Mouse (Mus musculus): Measurements from ENCODE around the gene Fcna. TPM values are rescaled to one million over a fixed set of nuclear protein-coding genes. Genes with fewer than 3 reads are reported as not detected.

Fcna gene
- polyA plus RNA-seq, 1 experiment: 0.14 TPM

GRCm38 (mm10) chr2:25584856-25585255 is 43.0 kb downstream of the Fcna start:
- Histone ChIP-seq H3K36me3 (ENCODE audit: control insufficient read depth, insufficient read depth) (peaks cover 59% of the 10 kb centered on the region), H3K79me3 (ENCODE audit: low read depth) (no peaks in the 10 kb centered on the region), H3K4me3 (ENCODE audit: insufficient read depth, poor library complexity, severe bottlenecking) (no peak overlapping the region), H3K79me2 (ENCODE audit: control insufficient read depth, insufficient read depth) (no peaks in the 10 kb centered on the region), H3ac (ENCODE audit: control insufficient read depth, insufficient read length, low read depth) (no peak overlapping the region), H3K27me3 (ENCODE audit: control insufficient read depth, insufficient read depth, insufficient read length) (no peaks in the 10 kb centered on the region)
- TF ChIP-seq CEBPB (IDR thresholded peaks at IDR 0.05; ENCODE audit: low read depth) (no peak), MYOD1 (IDR thresholded peaks at IDR 0.05; ENCODE audit: control insufficient read depth, insufficient read length, low read depth) (no peak), CTCF (IDR thresholded peaks at IDR 0.05; ENCODE audit: control insufficient read depth, insufficient read depth, insufficient read length) (no peak), MYOG (IDR thresholded peaks at IDR 0.05; ENCODE audit: control insufficient read depth, extremely low read depth, insufficient read length) (no peak), FOSL1 (IDR thresholded peaks at IDR 0.05; ENCODE audit: insufficient read depth, low read length, poor library complexity, severe bottlenecking) (no peak), USF1 (IDR thresholded peaks at IDR 0.05; ENCODE audit: low read depth) (no peak), MAX (IDR thresholded peaks at IDR 0.05) (no peak)

GRCm38 (mm10) chr2:25584152-25584551 is 43.7 kb downstream of the Fcna start:
- TF ChIP-seq FOSL1 (IDR thresholded peaks at IDR 0.05; ENCODE audit: insufficient read depth, low read length, poor library complexity, severe bottlenecking) (no peak), MYOG (IDR thresholded peaks at IDR 0.05; ENCODE audit: control insufficient read depth, extremely low read depth, insufficient read length) (no peak), USF1 (IDR thresholded peaks at IDR 0.05; ENCODE audit: low read depth) (no peak), MYOD1 (IDR thresholded peaks at IDR 0.05; ENCODE audit: control insufficient read depth, insufficient read length, low read depth) (no peak), CTCF (IDR thresholded peaks at IDR 0.05; ENCODE audit: control insufficient read depth, insufficient read depth, insufficient read length) (no peak), MAX (IDR thresholded peaks at IDR 0.05) (no peak), CEBPB (IDR thresholded peaks at IDR 0.05; ENCODE audit: low read depth) (no peak)
- Histone ChIP-seq H3K27me3 (ENCODE audit: control insufficient read depth, insufficient read depth, insufficient read length) (no peaks in the 10 kb centered on the region), H3K36me3 (ENCODE audit: control insufficient read depth, insufficient read depth) (peaks cover 52% of the 10 kb centered on the region), H3K79me3 (ENCODE audit: low read depth) (no peaks in the 10 kb centered on the region), H3ac (ENCODE audit: control insufficient read depth, insufficient read length, low read depth) (no peak overlapping the region), H3K79me2 (ENCODE audit: control insufficient read depth, insufficient read depth) (no peaks in the 10 kb centered on the region), H3K4me3 (ENCODE audit: insufficient read depth, poor library complexity, severe bottlenecking) (no peak overlapping the region)

GRCm38 (mm10) chr2:25583571-25583970 is 44.3 kb downstream of the Fcna start:
- Histone ChIP-seq H3K79me2 (ENCODE audit: control insufficient read depth, insufficient read depth) (no peaks in the 10 kb centered on the region), H3K79me3 (ENCODE audit: low read depth) (no peaks in the 10 kb centered on the region), H3K36me3 (ENCODE audit: control insufficient read depth, insufficient read depth) (peaks cover 48% of the 10 kb centered on the region), H3ac (ENCODE audit: control insufficient read depth, insufficient read length, low read depth) (no peak overlapping the region), H3K4me3 (ENCODE audit: insufficient read depth, poor library complexity, severe bottlenecking) (no peak overlapping the region), H3K27me3 (ENCODE audit: control insufficient read depth, insufficient read depth, insufficient read length) (no peaks in the 10 kb centered on the region)
- TF ChIP-seq MYOD1 (IDR thresholded peaks at IDR 0.05; ENCODE audit: control insufficient read depth, insufficient read length, low read depth) (no peak), CTCF (IDR thresholded peaks at IDR 0.05; ENCODE audit: control insufficient read depth, insufficient read depth, insufficient read length) (no peak), USF1 (IDR thresholded peaks at IDR 0.05; ENCODE audit: low read depth) (no peak), MYOG (IDR thresholded peaks at IDR 0.05; ENCODE audit: control insufficient read depth, extremely low read depth, insufficient read length) (no peak), FOSL1 (IDR thresholded peaks at IDR 0.05; ENCODE audit: insufficient read depth, low read length, poor library complexity, severe bottlenecking) (no peak), CEBPB (IDR thresholded peaks at IDR 0.05; ENCODE audit: low read depth) (no peak), MAX (IDR thresholded peaks at IDR 0.05) (no peak)

- Histone ChIP-seq H3K4me3 (ENCODE audit: insufficient read depth, poor library complexity, severe bottlenecking) (no peak overlapping the region), H3ac (ENCODE audit: control insufficient read depth, insufficient read length, low read depth) (no peak overlapping the region), H3K36me3 (ENCODE audit: control insufficient read depth, insufficient read depth) (peaks cover 43% of the 10 kb centered on the region), H3K27me3 (ENCODE audit: control insufficient read depth, insufficient read depth, insufficient read length) (no peaks in the 10 kb centered on the region), H3K79me2 (ENCODE audit: control insufficient read depth, insufficient read depth) (no peaks in the 10 kb centered on the region), H3K79me3 (ENCODE audit: low read depth) (no peaks in the 10 kb centered on the region)
- no peak for TF ChIP-seq USF1 (IDR thresholded peaks at IDR 0.05; ENCODE audit: low read depth)
- no peak for TF ChIP-seq MYOG (IDR thresholded peaks at IDR 0.05; ENCODE audit: control insufficient read depth, extremely low read depth, insufficient read length)
- no peak for TF ChIP-seq CTCF (IDR thresholded peaks at IDR 0.05; ENCODE audit: control insufficient read depth, insufficient read depth, insufficient read length)
- no peak for TF ChIP-seq FOSL1 (IDR thresholded peaks at IDR 0.05; ENCODE audit: insufficient read depth, low read length, poor library complexity, severe bottlenecking)
- no peak for TF ChIP-seq MYOD1 (IDR thresholded peaks at IDR 0.05; ENCODE audit: control insufficient read depth, insufficient read length, low read depth)
- no peak for TF ChIP-seq MAX (IDR thresholded peaks at IDR 0.05)
- no peak for TF ChIP-seq CEBPB (IDR thresholded peaks at IDR 0.05; ENCODE audit: low read depth)
Observed at GRCm38 (mm10) chr2:25583120-25583481, 44.7 kb downstream of the Fcna start.

- Histone ChIP-seq H3K79me3 (ENCODE audit: low read depth) (no peaks in the 10 kb centered on the region), H3K79me2 (ENCODE audit: control insufficient read depth, insufficient read depth) (no peaks in the 10 kb centered on the region), H3K27me3 (ENCODE audit: control insufficient read depth, insufficient read depth, insufficient read length) (no peaks in the 10 kb centered on the region), H3K4me3 (ENCODE audit: insufficient read depth, poor library complexity, severe bottlenecking) (no peak overlapping the region), H3ac (ENCODE audit: control insufficient read depth, insufficient read length, low read depth) (no peak overlapping the region), H3K36me3 (ENCODE audit: control insufficient read depth, insufficient read depth) (peaks cover 38% of the 10 kb centered on the region)
- no peak for TF ChIP-seq MAX (IDR thresholded peaks at IDR 0.05)
- no peak for TF ChIP-seq CEBPB (IDR thresholded peaks at IDR 0.05; ENCODE audit: low read depth)
- TF ChIP-seq MYOD1 (IDR thresholded peaks at IDR 0.05; ENCODE audit: control insufficient read depth, insufficient read length, low read depth): no peak
Observed at GRCm38 (mm10) chr2:25582466-25583119, 45.2 kb downstream of the Fcna start.

GRCm38 (mm10) chr2:25581901-25582301 is 45.9 kb downstream of the Fcna start:
- H3K4me3 ChIP-seq (ENCODE audit: insufficient read depth, poor library complexity, severe bottlenecking): no peak overlapping the region
- H3K36me3 ChIP-seq (ENCODE audit: control insufficient read depth, insufficient read depth): peaks cover 35% of the 10 kb centered on the region
- no peak for TF ChIP-seq CEBPB (IDR thresholded peaks at IDR 0.05; ENCODE audit: low read depth)
- TF ChIP-seq FOSL1 (IDR thresholded peaks at IDR 0.05; ENCODE audit: insufficient read depth, low read length, poor library complexity, severe bottlenecking): no peak
- TF ChIP-seq MYOG (IDR thresholded peaks at IDR 0.05; ENCODE audit: control insufficient read depth, extremely low read depth, insufficient read length): no peak
- TF ChIP-seq CTCF (IDR thresholded peaks at IDR 0.05; ENCODE audit: control insufficient read depth, insufficient read depth, insufficient read length): no peak
- no peak for TF ChIP-seq MYOD1 (IDR thresholded peaks at IDR 0.05; ENCODE audit: control insufficient read depth, insufficient read length, low read depth)
- TF ChIP-seq USF1 (IDR thresholded peaks at IDR 0.05; ENCODE audit: low read depth): no peak
- TF ChIP-seq MAX (IDR thresholded peaks at IDR 0.05): no peak
- H3K79me2 ChIP-seq (ENCODE audit: control insufficient read depth, insufficient read depth): no peaks in the 10 kb centered on the region
- H3ac ChIP-seq (ENCODE audit: control insufficient read depth, insufficient read length, low read depth): no peak overlapping the region
- H3K27me3 ChIP-seq (ENCODE audit: control insufficient read depth, insufficient read depth, insufficient read length): no peaks in the 10 kb centered on the region
- no peaks in the 10 kb centered on the region for H3K79me3 ChIP-seq (ENCODE audit: low read depth)
